Mouse (Mus musculus) E14TG2a.4 (cell line): Measurements from ENCODE around the gene Coa4.
A peak's percentile ranks its signal among the peaks of the same experiment; 100 is the strongest.

Source experiments
- H3K27me3 ChIP-seq: 2 replicates; pipeline ENCODE4 v1.6.1; 2014; ENCODE audit warnings: low read length, control low read depth; ENCODE audit not compliant: insufficient read depth
- H3K36me3 ChIP-seq: 2 replicates; pipeline ENCODE4 v1.6.1; 2014; ENCODE audit warnings: low read length, control low read depth; ENCODE audit not compliant: insufficient read depth
- H3K4me1 ChIP-seq: replicated peaks from 2 replicates; pipeline ENCODE4 v1.6.1; 2014; ENCODE audit warnings: low read depth, low read length, control low read depth
- H3K4me3 ChIP-seq: replicated peaks from 2 replicates; pipeline ENCODE4 v1.5.1; 2014; ENCODE audit warnings: mild to moderate bottlenecking, low read length
- H3K9me3 ChIP-seq: 2 replicates; pipeline ENCODE4 v1.6.1; 2014; ENCODE audit warnings: low read length, control low read depth
- CTCF ChIP-seq: conservative IDR thresholded peaks from 2 replicates; pipeline ENCODE4 v1.5.1; 2014; ENCODE audit warnings: low read length
- NANOG ChIP-seq: IDR thresholded peaks from 2 replicates; pipeline ENCODE4 v1.6.1; 2014; ENCODE audit warnings: borderline replicate concordance, low read length, mixed read lengths
- POU5F1 ChIP-seq: IDR thresholded peaks from 2 replicates; pipeline ENCODE4 v1.6.1; 2014; ENCODE audit warnings: low read length, borderline replicate concordance

The Coa4 gene

DNA sequence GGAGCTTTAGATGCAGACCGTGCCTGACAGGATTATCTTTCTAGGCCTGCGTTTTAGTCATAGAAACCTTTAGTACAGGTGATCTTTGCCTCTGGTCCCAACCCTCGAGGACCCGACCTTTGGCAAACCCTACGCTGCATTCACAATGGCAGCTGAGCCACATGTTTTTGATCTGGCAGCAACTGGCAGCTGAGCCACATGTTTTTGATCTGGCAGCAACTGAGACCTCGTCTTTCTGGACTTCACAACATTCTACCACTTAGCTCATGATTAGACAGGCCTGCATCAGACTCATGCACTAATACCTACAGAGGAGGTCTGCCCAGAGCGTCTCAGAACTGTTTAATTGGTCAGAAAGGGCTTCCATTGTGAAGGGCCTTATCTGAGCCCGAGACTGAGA is 41.8 kb upstream of the Coa4 start:
- no peaks in the 10 kb centered on the region for H3K9me3 ChIP-seq
- peaks cover 72% of the 10 kb centered on the region for H3K4me1 ChIP-seq
- H3K27me3 ChIP-seq = no peaks in the 10 kb centered on the region
- TF ChIP-seq CTCF (no peak), POU5F1 (no peak), NANOG (no peak)
- peak overlapping the region; percentile 88 for H3K4me3 ChIP-seq
- peaks cover 59% of the 10 kb centered on the region for H3K36me3 ChIP-seq

- no peaks in the 10 kb centered on the region for H3K9me3 ChIP-seq
- no peaks in the 10 kb centered on the region for H3K27me3 ChIP-seq
- peak overlapping the region; percentile 88 for H3K4me3 ChIP-seq
- TF ChIP-seq CTCF (no peak), POU5F1 (no peak), NANOG (no peak)
- peaks cover 66% of the 10 kb centered on the region for H3K36me3 ChIP-seq
- peaks cover 79% of the 10 kb centered on the region for H3K4me1 ChIP-seq
Measured at GRCm38 (mm10) chr7:100495581-100496251, 41.2 kb upstream of the Coa4 start.

- H3K27me3 ChIP-seq = no peaks in the 10 kb centered on the region
- no peak for TF ChIP-seq POU5F1
- TF ChIP-seq NANOG = no peak
- no peak for TF ChIP-seq CTCF
- H3K4me1 ChIP-seq = peaks cover 85% of the 10 kb centered on the region
- no peaks in the 10 kb centered on the region for H3K9me3 ChIP-seq
- peak overlapping the region; percentile 63 for H3K4me3 ChIP-seq
- peaks cover 67% of the 10 kb centered on the region for H3K36me3 ChIP-seq
Measured at GRCm38 (mm10) chr7:100496371-100496770, 40.5 kb upstream of the Coa4 start.

DNA sequence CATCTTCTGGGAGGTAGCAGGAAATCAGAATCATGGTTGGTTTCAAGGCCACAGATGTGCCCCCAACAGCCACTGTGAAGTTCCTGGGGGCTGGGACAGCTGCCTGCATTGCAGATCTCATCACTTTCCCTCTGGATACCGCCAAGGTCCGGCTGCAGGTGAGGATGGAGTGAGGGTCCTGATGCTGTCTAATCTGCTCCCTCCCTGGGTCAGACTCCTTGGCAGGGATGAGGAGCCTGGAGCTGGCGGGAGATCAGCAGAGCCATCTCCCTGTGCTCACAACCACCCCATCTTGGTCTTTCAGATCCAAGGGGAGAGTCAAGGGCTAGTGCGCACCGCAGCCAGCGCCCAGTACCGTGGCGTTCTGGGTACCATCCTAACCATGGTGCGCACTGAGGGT is 40.1 kb upstream of the Coa4 start:
- Histone ChIP-seq H3K4me3 (peak overlapping the region; percentile 63), H3K36me3 (peaks cover 67% of the 10 kb centered on the region), H3K9me3 (no peaks in the 10 kb centered on the region), H3K27me3 (no peaks in the 10 kb centered on the region), H3K4me1 (peaks cover 88% of the 10 kb centered on the region)
- TF ChIP-seq NANOG = no peak
- TF ChIP-seq POU5F1 = no peak
- TF ChIP-seq CTCF = no peak

DNA sequence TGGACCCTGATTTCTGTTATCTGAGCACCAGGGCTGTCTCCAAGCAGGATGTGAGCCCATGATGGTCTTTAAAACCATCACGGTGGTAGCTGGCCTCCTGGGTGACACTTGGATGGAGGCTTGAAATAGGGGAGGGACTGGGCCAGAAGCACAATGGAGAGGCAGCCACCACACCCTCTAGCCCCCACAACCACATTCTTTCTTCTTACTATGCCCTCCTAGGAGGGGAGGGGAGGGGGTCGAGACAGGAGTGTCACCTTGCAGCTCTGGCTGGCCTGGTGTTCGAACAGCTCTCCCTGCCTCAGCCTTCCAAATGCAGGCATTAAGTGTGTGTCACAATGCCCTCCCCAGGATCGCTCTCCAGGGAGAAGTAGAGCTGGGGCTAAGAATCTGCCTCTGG is 39.5 kb upstream of the Coa4 start:
- Histone ChIP-seq H3K36me3 (peaks cover 67% of the 10 kb centered on the region), H3K9me3 (no peaks in the 10 kb centered on the region), H3K4me3 (peak overlapping the region; percentile 63), H3K27me3 (no peaks in the 10 kb centered on the region), H3K4me1 (peaks cover 88% of the 10 kb centered on the region)
- TF ChIP-seq CTCF (no peak), NANOG (no peak), POU5F1 (no peak)

DNA sequence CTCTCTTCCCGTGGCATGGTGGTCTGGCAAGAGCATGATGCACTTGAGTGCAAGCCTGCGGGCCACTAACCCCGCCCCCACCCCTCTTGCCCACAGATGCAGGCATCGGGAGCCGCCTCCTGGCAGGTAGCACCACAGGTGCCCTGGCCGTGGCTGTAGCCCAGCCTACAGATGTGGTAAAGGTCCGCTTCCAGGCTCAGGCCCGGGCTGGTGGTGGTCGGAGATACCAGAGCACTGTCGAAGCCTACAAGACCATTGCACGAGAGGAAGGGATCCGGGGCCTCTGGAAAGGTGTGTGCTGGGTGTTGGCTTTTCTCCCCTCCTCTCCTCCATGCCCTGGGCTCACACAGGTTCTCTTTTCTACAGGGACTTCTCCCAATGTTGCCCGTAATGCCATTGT is 38.9 kb upstream of the Coa4 start:
- Histone ChIP-seq H3K36me3 (peaks cover 67% of the 10 kb centered on the region), H3K4me3 (peak overlapping the region; percentile 63), H3K9me3 (no peaks in the 10 kb centered on the region), H3K4me1 (peaks cover 91% of the 10 kb centered on the region), H3K27me3 (no peaks in the 10 kb centered on the region)
- TF ChIP-seq CTCF (no peak), POU5F1 (no peak), NANOG (no peak)

- Histone ChIP-seq H3K4me1 (peaks cover 99% of the 10 kb centered on the region), H3K4me3 (peak overlapping the region; percentile 24; the same call in 1 of the 2 replicates), H3K9me3 (no peaks in the 10 kb centered on the region), H3K27me3 (no peaks in the 10 kb centered on the region), H3K36me3 (peaks cover 62% of the 10 kb centered on the region)
- TF ChIP-seq NANOG (no peak), POU5F1 (no peak), CTCF (no peak)
Measured at GRCm38 (mm10) chr7:100499465-100499864, 37.4 kb upstream of the Coa4 start.

GRCm38 (mm10) chr7:100500276-100500977 is 36.4 kb upstream of the Coa4 start:
- no peaks in the 10 kb centered on the region for H3K9me3 ChIP-seq
- TF ChIP-seq POU5F1 = no peak
- no peak for TF ChIP-seq NANOG
- no peak for TF ChIP-seq CTCF
- H3K36me3 ChIP-seq = peaks cover 52% of the 10 kb centered on the region
- peaks cover 98% of the 10 kb centered on the region for H3K4me1 ChIP-seq
- H3K4me3 ChIP-seq = peak overlapping the region; percentile 24
- H3K27me3 ChIP-seq = no peaks in the 10 kb centered on the region
